Mouse (Mus musculus) Muller cell, postnatal 12 days (primary cell): Measurements from ENCODE around the gene Olfr381.
"Not testable (repeated sequence)": the region's sequence is repeated elsewhere in the genome, so short reads cannot be mapped to it uniquely, and the experiment has no call there.

Experiments
- DNase-seq: peaks from one replicate; pipeline ENCODE4 v3.0.0-alpha.2; 2015; ENCODE audit errors: inconsistent ontology term

Olfr381 gene

DNA sequence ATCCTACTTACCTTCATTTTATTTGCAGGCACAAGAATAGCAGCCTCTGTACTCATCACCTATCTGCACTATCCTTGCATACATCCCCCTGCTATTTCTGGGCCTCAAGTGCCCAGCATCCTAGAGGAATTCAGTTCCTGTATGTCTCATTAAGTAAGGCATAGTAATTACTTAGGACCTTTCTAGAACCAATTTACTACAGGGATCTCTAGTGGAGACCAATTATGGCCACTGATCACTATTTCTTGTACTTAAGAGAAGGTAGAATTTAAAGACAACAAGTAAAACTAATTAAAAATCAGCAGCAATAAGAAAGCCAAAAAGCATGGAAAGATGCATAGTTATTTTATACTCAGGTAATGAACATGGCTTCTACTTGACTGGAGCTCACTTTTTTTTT is at the start of gene Olfr381:
Gene Olfr381, minus strand, starts transcription at position 101 of the 400 bp plus-strand sequence.
- no peak for DNase-seq

DNA sequence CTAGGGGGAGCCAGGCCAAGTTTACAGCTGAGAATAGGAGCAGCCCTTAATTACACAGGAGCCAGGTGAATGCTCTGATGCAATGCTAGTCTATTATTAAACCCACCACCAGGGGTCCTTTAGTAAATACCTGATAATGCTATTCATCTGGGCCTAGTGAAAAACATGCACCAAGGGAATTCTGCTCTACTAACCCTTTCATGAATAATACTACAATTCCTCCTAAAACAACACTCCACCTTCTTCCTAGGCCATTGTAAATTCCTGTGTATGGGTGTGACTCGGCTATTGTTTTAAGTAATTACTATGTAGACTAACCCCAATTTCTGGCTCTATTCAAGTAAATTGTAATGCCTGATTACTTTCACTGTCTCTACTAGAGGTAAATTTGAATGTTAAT is 37.6 kb upstream of the Olfr381 start:
- not testable (repeated sequence) for DNase-seq

DNA sequence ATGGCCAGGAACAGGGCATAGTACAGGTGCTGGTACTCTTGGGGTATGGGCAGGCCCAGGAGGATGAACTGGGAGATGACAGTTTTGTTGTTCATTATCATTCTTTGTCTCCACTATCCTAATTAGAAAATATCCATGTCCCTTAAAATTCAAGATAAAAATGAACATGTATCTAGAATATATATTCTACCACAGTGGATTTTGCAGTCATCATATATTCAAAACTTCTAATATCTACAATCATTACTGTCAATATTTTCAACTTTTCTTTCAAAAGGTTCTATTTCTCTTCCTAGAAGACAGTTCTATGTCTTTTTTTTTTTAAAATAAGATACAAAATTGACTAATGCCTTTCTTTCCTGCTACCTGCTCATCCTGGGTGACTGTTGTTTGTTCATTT is 25.7 kb upstream of the Olfr381 start, which contains the start of gene Olfr382:
Gene Olfr382, minus strand, starts transcription at position 101 of the 400 bp plus-strand sequence.
- no peak for DNase-seq

DNA sequence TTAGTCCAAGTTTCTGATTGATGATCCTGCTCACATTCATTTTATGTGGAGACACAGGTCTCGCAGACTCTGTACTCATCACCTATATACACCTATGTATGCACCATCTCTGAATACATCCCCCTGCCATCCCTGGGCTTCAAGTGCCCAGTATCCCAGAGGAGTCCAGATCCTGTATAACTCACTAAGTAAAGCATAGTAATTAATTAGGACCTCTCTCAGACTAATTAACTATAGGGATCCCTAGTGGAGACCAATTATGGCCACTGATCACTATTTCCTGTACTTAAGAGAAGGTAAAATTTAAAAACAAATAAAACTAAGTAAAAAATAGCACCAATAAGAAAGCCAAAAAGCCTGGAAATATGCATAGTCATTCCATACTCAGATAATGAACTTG is 34.0 kb downstream of the Olfr381 start, which contains the start of gene Olfr380:
Gene Olfr380, minus strand, starts transcription at position 101 of the 400 bp plus-strand sequence.
- DNase-seq = no peak
